ENCODE assay signal across 23 mouse cellular contexts in the genomic region with DNA sequence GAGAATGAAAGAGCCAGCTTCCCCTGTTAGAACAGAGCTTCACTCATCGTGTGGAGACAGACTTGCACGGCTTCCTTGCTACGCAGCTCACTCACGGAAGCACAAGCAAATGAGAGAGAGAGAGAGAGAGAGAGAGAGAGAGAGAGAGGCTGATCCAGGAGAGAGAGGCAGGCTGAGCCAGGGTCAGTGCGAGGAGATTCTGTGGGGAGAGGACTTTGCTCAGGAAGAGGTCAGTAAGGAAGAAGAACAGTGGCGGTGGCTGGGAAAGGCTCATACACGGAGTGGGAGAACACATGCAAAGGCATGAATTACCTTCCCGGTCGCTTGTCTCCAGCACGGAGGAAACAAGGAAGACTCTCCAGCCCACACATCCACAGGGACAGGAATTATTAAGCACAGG. TPM values are rescaled to one million over a fixed set of nuclear protein-coding genes. Genes with fewer than 3 reads are reported as not detected.
DNase-seq lines count a peak whose midpoint lies in the region; ATAC-seq and TF ChIP-seq lines count a peak whose summit lies in the region.
"Had no signal": no experiment of that assay in that cellular context is flagged by ENCODE, and none has a peak within 500 bp of the region (broad histone marks: within the 10 kb centered on the region; RNA-seq: fewer than 3 reads in every experiment).

No protein-coding gene starts in this region.

- no peak overlapping the region for H3K27ac ChIP-seq in kidney, embryonic 14.5 days (ENCODE audit: low read depth, low read length)
- no peak overlapping the region for H3K27ac ChIP-seq in midbrain, embryonic 11.5 days (ENCODE audit: low read depth, low read length)
- no peak overlapping the region for H3K27ac ChIP-seq in midbrain, embryonic 14.5 days (replicated peaks; ENCODE audit: low read depth, low read length)
- peak overlapping the region; percentile 8; the same call in 1 of the 2 replicates for H3K27ac ChIP-seq in liver, postnatal 0 days (ENCODE audit: low read depth)
- no peak overlapping the region for H3K27ac ChIP-seq in heart, embryonic 11.5 days (ENCODE audit: low read depth, low read length)
- H3K27ac ChIP-seq in forebrain, postnatal 0 days (ENCODE audit: low read depth, low read length) = no peak overlapping the region
- H3K27ac ChIP-seq: forebrain, embryonic 10.5 days; hindbrain, embryonic 13.5 days; limb, embryonic 15.5 days; neural tube, embryonic 15.5 days; stomach, postnatal 0 days had no signal

- H3K9ac ChIP-seq in kidney, embryonic 14.5 days (ENCODE audit: low read depth, low read length) = no peak overlapping the region
- H3K9ac ChIP-seq in midbrain, embryonic 11.5 days (ENCODE audit: low read length) = no peak overlapping the region
- no peak overlapping the region for H3K9ac ChIP-seq in midbrain, embryonic 14.5 days (replicated peaks; ENCODE audit: low read length)
- no peak overlapping the region; the same call in 1 of the 2 replicates for H3K9ac ChIP-seq in liver, postnatal 0 days (replicated peaks)
- no peak overlapping the region for H3K9ac ChIP-seq in heart, embryonic 11.5 days (ENCODE audit: low read depth, low read length)
- no peak overlapping the region for H3K9ac ChIP-seq in forebrain, postnatal 0 days
- H3K9ac ChIP-seq: hindbrain, embryonic 13.5 days; limb, embryonic 15.5 days; neural tube, embryonic 15.5 days had no signal

- WGBS in kidney, embryonic 14.5 days = 78% methylated on average over 10 of the region's 10 CpGs
- WGBS in midbrain, embryonic 11.5 days = 85% methylated on average over 10 of the region's 10 CpGs
- WGBS in midbrain, embryonic 14.5 days = 88% methylated on average over 10 of the region's 10 CpGs
- WGBS in liver, postnatal 0 days (ENCODE audit: insufficient replicate concordance) = 60% methylated on average over 10 of the region's 10 CpGs
- 80% methylated on average over 10 of the region's 10 CpGs for WGBS in heart, embryonic 11.5 days (ENCODE audit: insufficient replicate concordance)
- WGBS in forebrain, postnatal 0 days = 83% methylated on average over 10 of the region's 10 CpGs

- ATAC-seq in kidney, embryonic 14.5 days (ENCODE audit: low FRiP score, low TSS enrichment) = no peak
- no peak for ATAC-seq in midbrain, embryonic 11.5 days (ENCODE audit: low FRiP score)
- ATAC-seq in midbrain, embryonic 14.5 days (ENCODE audit: low FRiP score, low TSS enrichment) = no peak
- no peak for ATAC-seq in liver, postnatal 0 days
- no peak for ATAC-seq in heart, embryonic 11.5 days (replicated peaks; ENCODE audit: insufficient number of reproducible peaks, low FRiP score, low TSS enrichment)
- no peak for ATAC-seq in forebrain, postnatal 0 days
- ATAC-seq: activated CD4-positive, CD25-positive, alpha-beta regulatory T cell, adult 4 months; forebrain, embryonic 16.5 days had no signal

- DNase-seq in kidney, adult 9 months = peak; percentile 66
- peak; percentile 49 for DNase-seq in midbrain, embryonic 11.5 days (ENCODE audit: low spot score, missing footprints)
- no peak for DNase-seq in midbrain, embryonic 14.5 days
- no peak for DNase-seq in liver, postnatal 0 days
- no peak for DNase-seq in forebrain, postnatal 0 days
- DNase-seq: adrenal gland, adult 8-10 months; cerebellum, adult 11-12 months; cerebellum, postnatal 10 days; gastrocnemius, postnatal 25 days; heart, adult 18-20 months; left cerebral cortex, postnatal 4 days; lung, postnatal 4 days; thymus, adult 2 months; thymus, postnatal 4 days had no signal

- no peak for TF ChIP-seq EP300 in liver, postnatal 0 days (IDR thresholded peaks at IDR 0.05; ENCODE audit: low read depth)

- H3K4me1 ChIP-seq in kidney, embryonic 14.5 days (ENCODE audit: control insufficient read depth, insufficient read depth, low read length) = no peaks in the 10 kb centered on the region
- no peaks in the 10 kb centered on the region; the same call in 1 of the 2 replicates for H3K4me1 ChIP-seq in midbrain, embryonic 11.5 days (ENCODE audit: control insufficient read depth, insufficient read depth, low read length)
- H3K4me1 ChIP-seq in midbrain, embryonic 14.5 days (ENCODE audit: control insufficient read depth, insufficient read depth, low read length) = no peaks in the 10 kb centered on the region
- H3K4me1 ChIP-seq in liver, postnatal 0 days (ENCODE audit: insufficient read depth) = peaks cover 73% of the 10 kb centered on the region
- H3K4me1 ChIP-seq in heart, embryonic 11.5 days (ENCODE audit: control insufficient read depth, insufficient read depth, low read length) = peaks cover 3% of the 10 kb centered on the region; the same call in 1 of the 2 replicates
- no peaks in the 10 kb centered on the region for H3K4me1 ChIP-seq in forebrain, postnatal 0 days (ENCODE audit: insufficient read depth)
- H3K4me1 ChIP-seq: hindbrain, embryonic 13.5 days; neural tube, embryonic 15.5 days had no signal

- H3K4me3 ChIP-seq in kidney, embryonic 14.5 days (ENCODE audit: low read length) = no peak overlapping the region
- H3K4me3 ChIP-seq in midbrain, embryonic 11.5 days (ENCODE audit: low read depth, low read length) = no peak overlapping the region
- no peak overlapping the region for H3K4me3 ChIP-seq in midbrain, embryonic 14.5 days (replicated peaks; ENCODE audit: low read depth, low read length)
- no peak overlapping the region for H3K4me3 ChIP-seq in liver, postnatal 0 days (ENCODE audit: low read depth, low read length)
- H3K4me3 ChIP-seq in heart, embryonic 11.5 days (ENCODE audit: low read depth, low read length) = no peak overlapping the region
- no peak overlapping the region for H3K4me3 ChIP-seq in forebrain, postnatal 0 days (ENCODE audit: low read depth, low read length)
- H3K4me3 ChIP-seq: forebrain, embryonic 10.5 days; hindbrain, embryonic 13.5 days; limb, embryonic 15.5 days; neural tube, embryonic 15.5 days had no signal

- H3K9me3 ChIP-seq in kidney, embryonic 14.5 days (ENCODE audit: control insufficient read depth, low read length) = no peaks in the 10 kb centered on the region
- H3K9me3 ChIP-seq in midbrain, embryonic 11.5 days (ENCODE audit: control insufficient read depth, low read length) = no peaks in the 10 kb centered on the region
- H3K9me3 ChIP-seq in midbrain, embryonic 14.5 days (ENCODE audit: control insufficient read depth, low read length) = no peaks in the 10 kb centered on the region
- H3K9me3 ChIP-seq in liver, postnatal 0 days (ENCODE audit: low read length) = no peaks in the 10 kb centered on the region
- no peaks in the 10 kb centered on the region for H3K9me3 ChIP-seq in heart, embryonic 11.5 days (replicated peaks; ENCODE audit: control insufficient read depth, low read length)
- no peaks in the 10 kb centered on the region for H3K9me3 ChIP-seq in forebrain, postnatal 0 days (ENCODE audit: low read length)
- H3K9me3 ChIP-seq: forebrain, embryonic 10.5 days; hindbrain, embryonic 13.5 days; limb, embryonic 15.5 days; neural tube, embryonic 15.5 days had no signal

- H3K36me3 ChIP-seq in kidney, embryonic 14.5 days (ENCODE audit: control insufficient read depth, insufficient read depth, low read length) = no peaks in the 10 kb centered on the region
- no peaks in the 10 kb centered on the region for H3K36me3 ChIP-seq in midbrain, embryonic 11.5 days (ENCODE audit: control insufficient read depth, insufficient read depth, low read length)
- no peaks in the 10 kb centered on the region for H3K36me3 ChIP-seq in midbrain, embryonic 14.5 days (ENCODE audit: control insufficient read depth, insufficient read depth, low read length)
- no peaks in the 10 kb centered on the region for H3K36me3 ChIP-seq in liver, postnatal 0 days (replicated peaks; ENCODE audit: insufficient read depth, low read length)
- H3K36me3 ChIP-seq in heart, embryonic 11.5 days (ENCODE audit: control insufficient read depth, insufficient read depth, low read length) = no peaks in the 10 kb centered on the region
- no peaks in the 10 kb centered on the region for H3K36me3 ChIP-seq in forebrain, postnatal 0 days (ENCODE audit: insufficient read depth)
- H3K36me3 ChIP-seq: forebrain, embryonic 10.5 days; hindbrain, embryonic 13.5 days; limb, embryonic 15.5 days; neural tube, embryonic 15.5 days had no signal

- no peak overlapping the region for H3K4me2 ChIP-seq in kidney, embryonic 14.5 days (replicated peaks; ENCODE audit: low read depth, low read length)
- no peak overlapping the region for H3K4me2 ChIP-seq in midbrain, embryonic 11.5 days
- H3K4me2 ChIP-seq in midbrain, embryonic 14.5 days (ENCODE audit: low read length) = no peak overlapping the region
- H3K4me2 ChIP-seq in liver, postnatal 0 days (ENCODE audit: low read depth, low read length) = 0 out of 2 replicates have a peak overlapping the region, but pooled peaks have one; percentile 18
- H3K4me2 ChIP-seq in heart, embryonic 11.5 days = no peak overlapping the region
- H3K4me2 ChIP-seq in forebrain, postnatal 0 days (ENCODE audit: low read depth) = no peak overlapping the region
- H3K4me2 ChIP-seq: hindbrain, embryonic 13.5 days; limb, embryonic 15.5 days; neural tube, embryonic 15.5 days had no signal

- no peak for TF ChIP-seq CTCF in liver, postnatal 0 days (IDR thresholded peaks at IDR 0.05; ENCODE audit: low read depth)
- TF ChIP-seq CTCF in forebrain, postnatal 0 days (IDR thresholded peaks at IDR 0.05; ENCODE audit: low read depth) = no peak

- H3K27me3 ChIP-seq in kidney, embryonic 14.5 days (ENCODE audit: control insufficient read depth, insufficient read depth, low read length) = no peaks in the 10 kb centered on the region
- H3K27me3 ChIP-seq in midbrain, embryonic 11.5 days (ENCODE audit: control insufficient read depth, insufficient read depth, low read length) = no peaks in the 10 kb centered on the region
- H3K27me3 ChIP-seq in midbrain, embryonic 14.5 days (ENCODE audit: control insufficient read depth, insufficient read depth, low read length) = no peaks in the 10 kb centered on the region
- no peaks in the 10 kb centered on the region for H3K27me3 ChIP-seq in liver, postnatal 0 days (ENCODE audit: insufficient read depth, low read length)
- H3K27me3 ChIP-seq in heart, embryonic 11.5 days (ENCODE audit: control insufficient read depth, insufficient read depth, low read length) = peaks cover 8% of the 10 kb centered on the region
- H3K27me3 ChIP-seq in forebrain, postnatal 0 days (ENCODE audit: insufficient read depth, low read length) = no peaks in the 10 kb centered on the region
- H3K27me3 ChIP-seq: limb, embryonic 15.5 days; neural tube, embryonic 15.5 days had no signal

RNA-seq across cellular contexts. Expression of gene Syne3, which starts 12.4 kb away (rescaled TPM):
- 0.24 and 0.51 TPM in 2 replicates for polyA plus RNA-seq in kidney, embryonic 14.5 days (2014; fragmentation: Nextera tagmentation; extraction: Ambion mirVana)
- 0.10 TPM in 1 of 2 replicates, not detected in the other for polyA plus RNA-seq in midbrain, embryonic 11.5 days (2014; fragmentation: Nextera tagmentation; extraction: Ambion mirVana)
- 0.04 TPM in 1 of 2 replicates, not detected in the other for polyA plus RNA-seq in midbrain, embryonic 14.5 days (2014; fragmentation: Nextera tagmentation; extraction: Ambion mirVana)
- 1.3 and 2.3 TPM in 2 replicates for polyA plus RNA-seq in liver, postnatal 0 days (2015; fragmentation: Nextera tagmentation; extraction: Ambion mirVana)
- polyA plus RNA-seq in heart, embryonic 11.5 days (2014; fragmentation: Nextera tagmentation; extraction: Ambion mirVana) = 0.10 and 0.42 TPM in 2 replicates
- 0.92 and 1.8 TPM in 2 replicates for total RNA-seq in forebrain, postnatal 0 days (2014; rRNA removed)
- polyA plus RNA-seq in forebrain, postnatal 0 days (2015; fragmentation: Nextera tagmentation; extraction: Ambion mirVana) = 0.28 and 0.54 TPM in 2 replicates

RNA-seq across cellular contexts. Expression of gene Glrx5, which starts 35.3 kb away (rescaled TPM):
- polyA plus RNA-seq in kidney, embryonic 14.5 days (2014; fragmentation: Nextera tagmentation; extraction: Ambion mirVana) = 161 and 195 TPM in 2 replicates
- 186 and 197 TPM in 2 replicates for polyA plus RNA-seq in midbrain, embryonic 11.5 days (2014; fragmentation: Nextera tagmentation; extraction: Ambion mirVana)
- 171 and 175 TPM in 2 replicates for polyA plus RNA-seq in midbrain, embryonic 14.5 days (2014; fragmentation: Nextera tagmentation; extraction: Ambion mirVana)
- 349 and 355 TPM in 2 replicates for polyA plus RNA-seq in liver, postnatal 0 days (2015; fragmentation: Nextera tagmentation; extraction: Ambion mirVana)
- 214 and 254 TPM in 2 replicates for polyA plus RNA-seq in heart, embryonic 11.5 days (2014; fragmentation: Nextera tagmentation; extraction: Ambion mirVana)
- 47.4 and 84.5 TPM in 2 replicates for total RNA-seq in forebrain, postnatal 0 days (2014; rRNA removed)
- 177 and 205 TPM in 2 replicates for polyA plus RNA-seq in forebrain, postnatal 0 days (2015; fragmentation: Nextera tagmentation; extraction: Ambion mirVana)

Comparison
In these comparisons a context has a peak if more than half of its experiments do, and no peak if none do; other contexts are left out.
1. DNase-seq: peak in kidney, adult 9 months (single experiment) and midbrain, embryonic 11.5 days (single experiment); none in midbrain, embryonic 14.5 days (single experiment), liver, postnatal 0 days (single experiment) and forebrain, postnatal 0 days (single experiment).